Mouse (Mus musculus) thymus, adult 2 months (tissue): ENCODE data around the gene Pkdrej. TPM values are rescaled to one million over a fixed set of nuclear protein-coding genes. Genes with fewer than 3 reads are reported as not detected.
"Not testable (repeated sequence)": the region's sequence is repeated elsewhere in the genome, so short reads cannot be mapped to it uniquely, and the experiment has no call there.

ENCODE experiments used
- DNase-seq: peaks from one replicate; pipeline ENCODE4 v3.0.0; 2021
- H3K27ac ChIP-seq: fragments of 200-500 bp; 2 replicates; pipeline ENCODE4 v1.5.1; 2012; ENCODE audit warnings: low read length, control low read depth; ENCODE audit not compliant: control insufficient read depth, insufficient read depth
- H3K27me3 ChIP-seq: fragments of 200-500 bp; 2 replicates; pipeline ENCODE4 v1.6.1; 2012; ENCODE audit warnings: mild to moderate bottlenecking, low read length, moderate library complexity, mixed read lengths; ENCODE audit not compliant: control insufficient read depth, insufficient read depth
- H3K36me3 ChIP-seq: fragments of 200-500 bp; 2 replicates; pipeline ENCODE4 v1.6.1; 2012; ENCODE audit warnings: mild to moderate bottlenecking, low read length, moderate library complexity; ENCODE audit not compliant: control insufficient read depth, insufficient read depth
- H3K4me1 ChIP-seq: fragments of 200-500 bp; replicated peaks from 2 replicates; pipeline ENCODE4 v1.6.1; 2012; ENCODE audit warnings: low read length; ENCODE audit not compliant: control insufficient read depth, insufficient read depth
- H3K4me3 ChIP-seq: fragments of 200-500 bp; 2 replicates; pipeline ENCODE4 v1.5.1; 2012; ENCODE audit warnings: mild to moderate bottlenecking, low read length, control low read depth, moderate library complexity; ENCODE audit not compliant: control insufficient read depth, insufficient read depth
- CTCF ChIP-seq: fragments of 200-500 bp; IDR thresholded peaks from 2 replicates; pipeline ENCODE4 v1.5.1; 2012; ENCODE audit warnings: mild to moderate bottlenecking, control low read depth, low read length, moderate library complexity, borderline replicate concordance; ENCODE audit not compliant: control insufficient read depth, poor library complexity, insufficient read depth; ENCODE audit errors: extremely low read depth
- POLR2A ChIP-seq: fragments of 200-500 bp; IDR thresholded peaks from 2 replicates; pipeline ENCODE4 v1.6.1; 2012; ENCODE audit warnings: mild to moderate bottlenecking, low read length, control low read depth, moderate library complexity; ENCODE audit not compliant: control insufficient read depth, poor library complexity, insufficient read depth; ENCODE audit errors: extremely low read depth
- WGBS: fragments of 180-500 bp; shearing (Covaris S2); methylation state at CpG from one replicate; pipeline ENCODE4 v1.1.7; 2018; 5-methylcytosine and 5-hydroxymethylcytosine counted together
- polyA plus RNA-seq: library from polyadenylated mRNA; depleted of rRNA; stranded (reverse); fragments of >200 nt; gene quantifications from 2 replicates; pipeline ENCODE4 v1.2.3, GENCODE M21; 2012

Pkdrej gene
- polyA plus RNA-seq, 1 experiment = 0.07 TPM

- TF ChIP-seq POLR2A = no peak
- TF ChIP-seq CTCF = no peak
- Histone ChIP-seq H3K4me1 (peaks cover 7% of the 10 kb centered on the region; the same call in 1 of the 2 replicates), H3K27me3 (no peaks in the 10 kb centered on the region), H3K27ac (no peak overlapping the region), H3K36me3 (no peaks in the 10 kb centered on the region), H3K4me3 (no peak overlapping the region)
- WGBS = 95% methylated on average over 4 of the region's 4 CpGs
- no peak for DNase-seq
Observed at GRCm38 (mm10) chr15:85788051-85788450, 33.5 kb downstream of the Pkdrej start.

GRCm38 (mm10) chr15:85787482-85787881 lies 34.1 kb downstream of the Pkdrej start:
- Histone ChIP-seq H3K27me3 (no peaks in the 10 kb centered on the region), H3K4me3 (no peak overlapping the region), H3K27ac (no peak overlapping the region), H3K4me1 (peaks cover 7% of the 10 kb centered on the region; the same call in 1 of the 2 replicates), H3K36me3 (no peaks in the 10 kb centered on the region)
- no peak for DNase-seq
- TF ChIP-seq POLR2A = no peak
- no peak for TF ChIP-seq CTCF
- 92% methylated on average over 6 of the region's 6 CpGs for WGBS

- 73% methylated on average over 5 of the region's 5 CpGs for WGBS
- TF ChIP-seq POLR2A = no peak
- no peak for TF ChIP-seq CTCF
- Histone ChIP-seq H3K27ac (no peak overlapping the region), H3K4me3 (no peak overlapping the region), H3K27me3 (no peaks in the 10 kb centered on the region), H3K4me1 (peaks cover 7% of the 10 kb centered on the region; the same call in 1 of the 2 replicates), H3K36me3 (no peaks in the 10 kb centered on the region)
- DNase-seq = no peak
Observed at GRCm38 (mm10) chr15:85786711-85787110, 34.8 kb downstream of the Pkdrej start.

GRCm38 (mm10) chr15:85784341-85784740 lies 37.2 kb downstream of the Pkdrej start:
- no peaks in the 10 kb centered on the region for H3K4me1 ChIP-seq
- H3K4me3 ChIP-seq = no peak overlapping the region
- TF ChIP-seq CTCF (no peak), POLR2A (no peak)
- H3K27ac ChIP-seq = no peak overlapping the region
- DNase-seq = no peak
- 91% methylated on average over 3 of the region's 3 CpGs for WGBS
- H3K36me3 ChIP-seq = no peaks in the 10 kb centered on the region
- no peaks in the 10 kb centered on the region for H3K27me3 ChIP-seq

- no peaks in the 10 kb centered on the region for H3K27me3 ChIP-seq
- no peak for DNase-seq
- H3K4me3 ChIP-seq = no peak overlapping the region
- H3K4me1 ChIP-seq = no peaks in the 10 kb centered on the region
- H3K36me3 ChIP-seq = no peaks in the 10 kb centered on the region
- 88% methylated on average over 4 of the region's 4 CpGs for WGBS
- no peak overlapping the region for H3K27ac ChIP-seq
- TF ChIP-seq POLR2A (no peak), CTCF (no peak)
Observed at GRCm38 (mm10) chr15:85783146-85783545, 38.4 kb downstream of the Pkdrej start.

- WGBS = 86% methylated on average over 6 of the region's 6 CpGs
- H3K36me3 ChIP-seq, H3K4me1 ChIP-seq, H3K27me3 ChIP-seq, DNase-seq, H3K27ac ChIP-seq, H3K4me3 ChIP-seq: not testable (repeated sequence)
Observed at GRCm38 (mm10) chr15:85778891-85779290, 42.6 kb downstream of the Pkdrej start.

- Histone ChIP-seq H3K4me1 (no peaks in the 10 kb centered on the region), H3K27ac (no peak overlapping the region), H3K27me3 (no peaks in the 10 kb centered on the region), H3K36me3 (no peaks in the 10 kb centered on the region), H3K4me3 (no peak overlapping the region)
- no peak for TF ChIP-seq CTCF
- no peak for TF ChIP-seq POLR2A
- no peak for DNase-seq
- 88% methylated on average over 5 of the region's 5 CpGs for WGBS
Observed at GRCm38 (mm10) chr15:85776771-85777170, 44.8 kb downstream of the Pkdrej start.
